ENCODE assay signal across 8 mouse cellular contexts in genomic region chr9:25251611-25252282, GRCm38 (mm10). TPM values are rescaled to one million over a fixed set of nuclear protein-coding genes. Genes with fewer than 3 reads are reported as not detected.
DNase-seq lines count a peak whose midpoint lies in the region; ATAC-seq and TF ChIP-seq lines count a peak whose summit lies in the region.

No protein-coding gene starts in this region.

- peak; percentile 47; the same call in 1 of the 2 replicates for TF ChIP-seq POLR2A in cortical plate, adult 2 months (IDR thresholded peaks at IDR 0.05; ENCODE audit: extremely low read depth, insufficient read depth, low read length)

- intact Hi-C loops in left cerebral cortex, adult 2 months (cut with DNase I): loop anchor here (1.0 to 2.0 kb wide), 3 partner anchors 43 to 100 kb away; partner anchors contain the start of gene Herpud2

- H3K27ac ChIP-seq in cortical plate, adult 2 months (ENCODE audit: insufficient read depth, low read length): peak overlapping the region; percentile 98
- H3K27ac ChIP-seq in left cerebral cortex, adult 2 months: peak overlapping the region; percentile 96

- H3K4me3 ChIP-seq in cortical plate, adult 2 months (ENCODE audit: insufficient read depth, low read length): peak overlapping the region; percentile 95
- H3K4me3 ChIP-seq in left cerebral cortex, adult 2 months: peak overlapping the region; percentile 90

- peak; percentile 68 for ATAC-seq in megakaryocyte, adult 5-6 weeks (ENCODE audit: poor library complexity, severe bottlenecking)

- peak; percentile 88 to 89 for DNase-seq in spleen, postnatal 10 days (ENCODE audit: low spot score in 2 of 2)
- no peak for DNase-seq in spleen, postnatal 36 days (ENCODE audit: low spot score in 2 of 2)
- DNase-seq in gastrocnemius, adult 18-20 months (ENCODE audit: low spot score): peak; percentile 89
- DNase-seq in hindlimb bud, embryonic 11.5 days (ENCODE audit: extremely low spot score, low read depth, low spot score): peak; percentile 54
- DNase-seq in left cerebral cortex, adult 2 months (ENCODE audit: extremely low spot score in 1 of 2, low spot score in 2 of 2): peak; percentile 90
- peak; percentile 94 for DNase-seq in right cerebral cortex, postnatal 10 days (ENCODE audit: low spot score in 2 of 2)

- TF ChIP-seq CTCF in cortical plate, adult 2 months (IDR thresholded peaks at IDR 0.05; ENCODE audit: extremely low read depth, insufficient read depth, low read length): no peak
- TF ChIP-seq CTCF in left cerebral cortex, adult 2 months (IDR thresholded peaks at IDR 0.05): no peak

- H3K4me1 ChIP-seq in cortical plate, adult 2 months (ENCODE audit: control insufficient read depth, insufficient read depth, low read length): no peaks in the 10 kb centered on the region; the same call in 1 of the 2 replicates

RNA-seq across cellular contexts. Expression of gene Sept7, which starts 0.5 kb away (rescaled TPM):
- 312 and 335 TPM in 2 replicates for polyA plus RNA-seq in cortical plate, adult 2 months (2012; rRNA removed)
- total RNA-seq in gastrocnemius, adult 18-20 months (2021): 10 to 100 TPM; 62.9 to 78.4 TPM
- 100 to 1,000 TPM; 349 to 384 TPM for total RNA-seq in left cerebral cortex, adult 2 months (2021)
- 213 and 245 TPM in 2 replicates for total RNA-seq in megakaryocyte, adult 5-6 weeks (2015)
- total RNA-seq in megakaryocyte, adult 5-6 weeks (2017): 337 and 347 TPM in 2 replicates

Comparison
In these comparisons a context has a peak if more than half of its experiments do, and no peak if none do; other contexts are left out.
1. DNase-seq: peak in spleen, postnatal 10 days (2 of 2), gastrocnemius, adult 18-20 months (single experiment), hindlimb bud, embryonic 11.5 days (single experiment), left cerebral cortex, adult 2 months (2 of 2) and right cerebral cortex, postnatal 10 days (2 of 2); none in spleen, postnatal 36 days (0 of 2).